Mouse (Mus musculus): ENCODE results near the gene Arl5c. TPM values are rescaled to one million over a fixed set of nuclear protein-coding genes. Genes with fewer than 3 reads are reported as not detected.

The Arl5c gene
- total and polyA plus RNA-seq, 3 experiments = 1.2 to 10.4 TPM; not detected in 1

DNA sequence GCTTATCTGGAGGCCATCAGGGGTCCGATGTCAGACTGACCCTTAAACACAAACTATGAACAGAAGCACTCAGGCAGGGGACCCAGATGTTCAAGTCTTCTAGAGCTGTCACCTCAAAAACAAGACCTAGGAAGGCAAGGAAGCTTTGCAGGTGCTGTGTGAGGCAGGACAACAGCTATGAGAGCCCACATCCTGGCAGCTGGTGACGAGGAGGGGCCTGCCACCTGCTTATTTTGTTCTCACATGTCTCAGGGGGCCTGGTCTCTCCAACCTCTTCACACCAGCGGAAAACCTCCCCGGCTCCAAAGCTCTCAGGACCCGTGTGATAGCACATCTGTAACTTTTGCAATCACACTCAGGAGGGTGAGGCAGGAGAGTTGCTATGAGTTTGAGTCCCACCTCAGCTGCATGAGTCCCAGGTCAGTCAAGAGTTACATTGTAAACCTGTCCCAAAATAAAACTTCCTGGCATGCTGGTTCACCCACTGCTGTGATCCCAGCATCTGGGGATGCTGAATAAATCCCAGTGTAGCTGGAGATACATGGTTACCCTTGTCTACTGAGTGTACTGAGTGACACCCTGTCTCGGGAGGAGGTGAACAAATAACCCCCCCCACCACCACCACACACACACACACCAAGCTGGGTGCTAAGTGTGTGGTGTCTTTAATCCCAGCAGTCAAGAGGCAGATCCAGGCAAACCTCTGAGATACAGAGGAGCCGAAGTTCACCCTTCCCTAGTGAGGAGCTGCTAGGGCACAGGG lies 4.6 kb upstream of the Arl5c start:
- no peak for TF ChIP-seq ZNF384 (IDR thresholded peaks at IDR 0.05; ENCODE audit: low read depth, low read length)
- TF ChIP-seq MEF2A (IDR thresholded peaks at IDR 0.05; ENCODE audit: extremely low read depth, insufficient replicate concordance, low read depth, low read length, poor library complexity, severe bottlenecking) = no peak
- TF ChIP-seq MXI1 (IDR thresholded peaks at IDR 0.05; ENCODE audit: low read depth, low read length) = no peak
- TF ChIP-seq USF1 (IDR thresholded peaks at IDR 0.05; ENCODE audit: low read depth, low read length) = no peak
- TF ChIP-seq CHD1 (IDR thresholded peaks at IDR 0.05; ENCODE audit: low read depth, low read length) = no peak
- TF ChIP-seq BHLHE40 (IDR thresholded peaks at IDR 0.05; ENCODE audit: borderline replicate concordance, low read depth, low read length) = no peak
- TF ChIP-seq KAT2A (conservative IDR thresholded peaks at IDR 0.05; ENCODE audit: low read depth, low read length) = no peak
- Histone ChIP-seq H3K27ac (ENCODE audit: control insufficient read depth, low read depth, low read length) (no peak overlapping the region), H3K27me3 (ENCODE audit: control insufficient read depth in 1 of 2, insufficient read depth in 2 of 2, low read length in 2 of 2) (no peaks in the 10 kb centered on the region), H3K36me3 (ENCODE audit: control insufficient read depth in 1 of 2, insufficient read depth in 2 of 2, low read length in 2 of 2) (peaks cover 0 to 8% of the 10 kb centered on the region in 2 experiments; a peak in 2 of 4 replicates), H3K4me1 (ENCODE audit: control insufficient read depth in 1 of 2, insufficient read depth in 2 of 2, low read length in 2 of 2) (peaks cover 8 to 16% of the 10 kb centered on the region in 2 experiments; a peak in 3 of 4 replicates), H3K79me2 (ENCODE audit: control insufficient read depth, insufficient read depth, low read length, poor library complexity) (no peaks in the 10 kb centered on the region), H3K9ac (ENCODE audit: control insufficient read depth, low read depth, low read length, poor library complexity, severe bottlenecking) (no peak overlapping the region), H3K4me3 (ENCODE audit: control insufficient read depth in 1 of 2, insufficient read depth in 1 of 2, low read depth in 2 of 2, low read length in 2 of 2) (no peak overlapping the region), H3K9me3 (replicated peaks; ENCODE audit: insufficient read depth, low read length) (no peaks in the 10 kb centered on the region)
- DNase-seq (ENCODE audit: low read depth, low spot score) = no peak

DNA sequence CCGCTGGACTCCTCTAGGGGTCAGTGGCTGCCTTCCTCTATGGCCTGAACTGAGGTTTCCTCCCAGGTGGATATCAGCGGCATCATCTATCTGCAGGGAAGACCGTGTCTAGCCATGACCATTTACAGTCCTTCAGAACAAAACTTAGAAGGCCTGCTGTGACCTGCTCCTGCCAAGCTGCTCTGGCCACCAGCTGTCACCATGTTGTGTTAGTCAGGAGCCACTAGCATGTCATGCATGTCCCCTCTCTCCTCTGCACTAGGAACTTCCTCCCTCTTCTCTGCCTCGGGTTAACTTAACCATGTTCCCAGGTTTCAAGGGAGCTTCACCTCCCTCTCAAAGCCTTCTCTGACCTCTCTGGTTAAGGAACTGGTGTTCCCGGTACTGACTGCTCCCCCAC lies 3.8 kb upstream of the Arl5c start:
- peak; percentile 26 for DNase-seq (ENCODE audit: low read depth, low spot score)
- Histone ChIP-seq H3K79me2 (ENCODE audit: control insufficient read depth, insufficient read depth, low read length, poor library complexity) (no peaks in the 10 kb centered on the region), H3K27me3 (ENCODE audit: control insufficient read depth in 1 of 2, insufficient read depth in 2 of 2, low read length in 2 of 2) (no peaks in the 10 kb centered on the region), H3K9ac (ENCODE audit: control insufficient read depth, low read depth, low read length, poor library complexity, severe bottlenecking) (no peak overlapping the region), H3K27ac (ENCODE audit: control insufficient read depth, low read depth, low read length) (no peak overlapping the region), H3K9me3 (replicated peaks; ENCODE audit: insufficient read depth, low read length) (no peaks in the 10 kb centered on the region), H3K4me1 (ENCODE audit: control insufficient read depth in 1 of 2, insufficient read depth in 2 of 2, low read length in 2 of 2) (peaks cover 8 to 19% of the 10 kb centered on the region in 2 experiments; a peak in 3 of 4 replicates), H3K4me3 (ENCODE audit: control insufficient read depth in 1 of 2, insufficient read depth in 1 of 2, low read depth in 2 of 2, low read length in 2 of 2) (no peak overlapping the region), H3K36me3 (ENCODE audit: control insufficient read depth in 1 of 2, insufficient read depth in 2 of 2, low read length in 2 of 2) (peaks cover 0 to 8% of the 10 kb centered on the region in 2 experiments; a peak in 2 of 4 replicates)
- no peak for TF ChIP-seq GABPA (IDR thresholded peaks at IDR 0.05; ENCODE audit: low read depth, low read length)
- no peak for TF ChIP-seq JUND (IDR thresholded peaks at IDR 0.05; ENCODE audit: low read depth, low read length)
- no peak for TF ChIP-seq POLR2AphosphoS2 (IDR thresholded peaks at IDR 0.05; ENCODE audit: low read length)
- TF ChIP-seq TAL1 (IDR thresholded peaks at IDR 0.05; ENCODE audit: low read length) = no peak
- no peak for TF ChIP-seq POLR2A (IDR thresholded peaks at IDR 0.05; ENCODE audit: control insufficient read depth in 1 of 2, insufficient read depth in 1 of 2, low read depth in 1 of 2, low read length in 2 of 2, poor library complexity in 1 of 2)
- TF ChIP-seq CHD1 (IDR thresholded peaks at IDR 0.05; ENCODE audit: low read depth, low read length) = no peak
- no peak for TF ChIP-seq MAX (IDR thresholded peaks at IDR 0.05; ENCODE audit: low read length)
- no peak for TF ChIP-seq USF1 (IDR thresholded peaks at IDR 0.05; ENCODE audit: low read depth, low read length)
- TF ChIP-seq NRF1 (IDR thresholded peaks at IDR 0.05; ENCODE audit: insufficient read depth, low read depth, low read length, poor library complexity, severe bottlenecking) = no peak

Data from MEL (cell line).